Mouse (Mus musculus) lung, postnatal 0 days (tissue): ENCODE data around the gene Prox1. TPM values are rescaled to one million over a fixed set of nuclear protein-coding genes. Genes with fewer than 3 reads are reported as not detected.

Source experiments
- ATAC-seq: fragments of 200-750 bp; cut with Nextera tagmentation; 2 replicates; pipeline ENCODE4 v1.8.0; 2017; ENCODE audit warnings: moderate library complexity
- DNase-seq: peaks from one replicate; pipeline ENCODE4 v3.0.0-alpha.2; 2016; ENCODE audit warnings: low spot score
- H3K27ac ChIP-seq: fragments of 300-500 bp; sonication (generic); 2 replicates; pipeline ENCODE4 v1.5.1; 2014; ENCODE audit warnings: antibody characterized with exemption, mild to moderate bottlenecking, low read length, mixed read lengths
- H3K27me3 ChIP-seq: fragments of 300-500 bp; sonication (generic); replicated peaks from 2 replicates; pipeline ENCODE4 v1.6.1; 2014; ENCODE audit warnings: low read length, mixed read lengths; ENCODE audit not compliant: insufficient read depth
- H3K36me3 ChIP-seq: fragments of 300-500 bp; sonication (generic); 2 replicates; pipeline ENCODE4 v1.6.1; 2014; ENCODE audit warnings: low read length, mixed read lengths; ENCODE audit not compliant: insufficient read depth
- H3K4me1 ChIP-seq: fragments of 300-500 bp; sonication (generic); 2 replicates; pipeline ENCODE4 v1.6.1; 2014; ENCODE audit warnings: antibody characterized with exemption, low read depth, low read length, mixed read lengths; ENCODE audit not compliant: insufficient read depth
- H3K4me2 ChIP-seq: fragments of 300-500 bp; sonication (generic); replicated peaks from 2 replicates; pipeline ENCODE4 v1.6.1; 2014; ENCODE audit warnings: low read depth, mild to moderate bottlenecking, low read length, moderate library complexity, mixed read lengths
- H3K4me3 ChIP-seq: fragments of 300-500 bp; sonication (generic); 2 replicates; pipeline ENCODE4 v1.5.1; 2014; ENCODE audit warnings: low read depth, low read length
- H3K9ac ChIP-seq: fragments of 300-500 bp; sonication (generic); replicated peaks from 2 replicates; pipeline ENCODE4 v1.6.1; 2014; ENCODE audit warnings: low read depth, mild to moderate bottlenecking
- H3K9me3 ChIP-seq: fragments of 300-500 bp; sonication (generic); 2 replicates; pipeline ENCODE4 v1.6.1; 2016; ENCODE audit warnings: low read length, mixed read lengths
- CTCF ChIP-seq: IDR thresholded peaks from 2 replicates; pipeline ENCODE4 v1.5.1; 2016; ENCODE audit warnings: antibody characterized with exemption, mild to moderate bottlenecking
- EP300 ChIP-seq: IDR thresholded peaks from 2 replicates; pipeline ENCODE4 v1.6.1; 2016; ENCODE audit warnings: antibody characterized with exemption, mild to moderate bottlenecking, control low read depth
- WGBS: fragments of 180-500 bp; shearing (Covaris S2); extraction: QIAGEN DNeasy Blood & Tissue Kit; methylation state at CpG from one replicate; pipeline ENCODE4 v1.1.7; 2014; 5-methylcytosine and 5-hydroxymethylcytosine counted together
- polyA plus RNA-seq: library from polyadenylated mRNA; unstranded; fragments of >200 nt; fragmentation: Nextera tagmentation; extraction: Ambion mirVana; gene quantifications from 2 replicates; pipeline ENCODE4 v1.2.1, GENCODE M21; 2015

Gene Prox1
- polyA plus RNA-seq, 1 experiment from 2014 or later = 1.1 TPM

GRCm38 (mm10) chr1:190154292-190154691 lies 16.2 kb downstream of the Prox1 start:
- Histone ChIP-seq H3K4me1 (no peaks in the 10 kb centered on the region), H3K9ac (no peak overlapping the region), H3K36me3 (no peaks in the 10 kb centered on the region), H3K27me3 (no peaks in the 10 kb centered on the region), H3K4me2 (no peak overlapping the region), H3K27ac (no peak overlapping the region), H3K9me3 (no peaks in the 10 kb centered on the region), H3K4me3 (no peak overlapping the region)
- TF ChIP-seq EP300 (no peak), CTCF (no peak)
- ATAC-seq = no peak
- DNase-seq = no peak
- 16% methylated on average over 7 of the region's 7 CpGs for WGBS

DNA sequence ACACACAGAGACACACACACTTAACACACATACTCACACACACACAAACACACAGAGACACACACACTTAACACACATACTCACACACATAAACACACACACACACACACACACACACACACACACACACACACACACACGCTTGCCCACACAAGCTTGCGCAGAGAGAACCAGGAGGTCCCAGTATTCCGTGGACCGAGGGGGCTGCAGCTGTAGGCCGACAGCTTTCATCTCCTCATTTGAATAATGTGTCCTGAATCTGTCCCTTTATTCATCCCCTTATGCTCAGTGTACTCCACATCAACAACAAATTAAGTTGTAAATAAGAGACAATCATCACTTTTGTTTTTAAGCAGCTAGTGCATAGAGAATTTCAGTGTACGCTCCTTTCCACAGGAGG lies 17.9 kb downstream of the Prox1 start:
- DNase-seq = no peak
- no peak overlapping the region for H3K4me3 ChIP-seq
- H3K27ac ChIP-seq = no peak overlapping the region
- TF ChIP-seq CTCF (no peak), EP300 (no peak)
- 89% methylated on average over 6 of the region's 6 CpGs for WGBS
- no peaks in the 10 kb centered on the region for H3K9me3 ChIP-seq
- no peaks in the 10 kb centered on the region for H3K4me1 ChIP-seq
- H3K36me3 ChIP-seq = no peaks in the 10 kb centered on the region
- H3K4me2 ChIP-seq = no peak overlapping the region
- no peak for ATAC-seq
- no peak overlapping the region for H3K9ac ChIP-seq
- H3K27me3 ChIP-seq = no peaks in the 10 kb centered on the region

GRCm38 (mm10) chr1:190149233-190149741 lies 21.2 kb downstream of the Prox1 start:
- no peak overlapping the region for H3K27ac ChIP-seq
- DNase-seq (no peak), ATAC-seq (no peak)
- no peak overlapping the region for H3K9ac ChIP-seq
- no peaks in the 10 kb centered on the region for H3K27me3 ChIP-seq
- WGBS = 61% methylated on average over 17 of the region's 17 CpGs
- no peak overlapping the region for H3K4me3 ChIP-seq
- no peaks in the 10 kb centered on the region for H3K36me3 ChIP-seq
- TF ChIP-seq CTCF (no peak), EP300 (no peak)
- H3K9me3 ChIP-seq = no peaks in the 10 kb centered on the region
- no peak overlapping the region for H3K4me2 ChIP-seq
- no peaks in the 10 kb centered on the region for H3K4me1 ChIP-seq

DNA sequence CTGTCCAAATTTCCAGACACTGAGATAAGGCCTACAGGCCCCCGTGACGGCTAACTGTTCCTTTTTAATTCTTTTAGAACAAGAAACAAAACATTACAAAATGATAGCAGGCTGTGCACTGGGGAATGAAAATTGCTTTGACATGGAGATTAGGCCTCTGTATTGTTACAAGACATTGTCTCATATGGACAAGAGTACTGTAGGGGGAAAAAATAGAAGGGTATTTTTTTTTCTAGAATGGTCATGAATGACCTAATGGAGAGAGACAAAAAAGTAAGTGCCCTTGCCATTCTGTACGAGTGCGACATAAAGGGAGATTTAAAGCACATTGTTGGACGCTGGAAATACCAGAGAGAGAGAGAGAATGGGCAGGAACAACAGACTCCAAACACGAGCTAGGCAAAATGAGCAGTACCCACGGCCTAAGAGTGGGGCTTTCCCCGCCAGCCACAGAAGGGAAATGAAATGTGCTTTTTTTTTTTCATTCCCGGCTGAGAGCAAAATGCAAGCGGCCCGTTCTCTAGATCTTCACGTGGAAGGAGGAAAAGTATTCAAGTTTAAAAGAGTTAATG lies 21.8 kb downstream of the Prox1 start:
- Histone ChIP-seq H3K27me3 (no peaks in the 10 kb centered on the region), H3K4me1 (no peaks in the 10 kb centered on the region), H3K9ac (no peak overlapping the region), H3K4me2 (no peak overlapping the region), H3K27ac (no peak overlapping the region), H3K4me3 (no peak overlapping the region), H3K9me3 (no peaks in the 10 kb centered on the region), H3K36me3 (no peaks in the 10 kb centered on the region)
- ATAC-seq (no peak), DNase-seq (no peak)
- TF ChIP-seq CTCF = no peak
- no peak for TF ChIP-seq EP300
- WGBS = 49% methylated on average over 12 of the region's 12 CpGs

DNA sequence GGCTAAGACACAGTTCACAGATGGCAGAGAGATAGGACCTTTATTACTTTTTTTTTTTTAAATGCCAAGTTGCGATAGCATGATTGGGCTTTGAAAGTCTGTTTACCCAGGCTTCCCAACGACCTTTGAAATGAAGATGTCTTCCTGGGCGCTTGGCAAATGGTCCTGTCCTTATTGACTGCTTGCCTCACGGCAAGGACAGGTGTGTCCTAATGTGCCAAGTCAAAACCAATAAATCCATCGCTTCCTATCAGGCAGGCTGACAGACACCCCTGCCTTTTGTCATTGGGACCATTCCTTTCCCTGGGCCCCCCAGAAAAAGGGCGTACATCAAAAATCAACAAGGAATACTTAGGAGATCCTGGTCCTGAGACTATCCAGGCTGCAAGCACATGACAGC lies 22.7 kb downstream of the Prox1 start:
- DNase-seq (no peak), ATAC-seq (no peak)
- Histone ChIP-seq H3K4me1 (no peaks in the 10 kb centered on the region), H3K27ac (no peak overlapping the region), H3K27me3 (no peaks in the 10 kb centered on the region), H3K36me3 (no peaks in the 10 kb centered on the region), H3K4me2 (no peak overlapping the region), H3K9ac (no peak overlapping the region), H3K9me3 (no peaks in the 10 kb centered on the region), H3K4me3 (no peak overlapping the region)
- WGBS = 82% methylated on average over 6 of the region's 6 CpGs
- no peak for TF ChIP-seq EP300
- TF ChIP-seq CTCF = no peak

DNA sequence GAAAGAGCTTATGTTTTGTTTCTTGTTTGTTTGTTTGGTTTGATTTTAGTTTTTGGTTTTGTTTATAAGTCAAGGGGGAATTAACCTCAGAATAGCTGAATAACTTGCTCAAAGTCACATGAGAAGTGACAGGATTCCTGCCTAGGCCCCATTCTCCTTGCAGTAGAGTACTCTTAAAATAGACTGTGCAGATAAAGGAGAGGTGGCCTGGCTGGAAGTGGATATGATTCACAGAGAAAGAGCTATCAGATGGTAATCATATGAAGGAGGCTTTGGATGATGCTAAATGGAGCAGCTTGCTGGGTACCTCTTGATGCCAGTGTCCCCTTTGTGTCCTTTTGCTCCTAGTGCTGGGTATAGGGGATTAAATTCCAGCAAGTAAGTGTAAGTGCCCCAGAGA lies 26.1 kb downstream of the Prox1 start:
- Histone ChIP-seq H3K36me3 (no peaks in the 10 kb centered on the region), H3K9ac (no peak overlapping the region), H3K9me3 (no peaks in the 10 kb centered on the region), H3K4me1 (no peaks in the 10 kb centered on the region), H3K4me2 (no peak overlapping the region), H3K27ac (no peak overlapping the region), H3K27me3 (no peaks in the 10 kb centered on the region), H3K4me3 (no peak overlapping the region)
- ATAC-seq = no peak
- TF ChIP-seq EP300 (no peak), CTCF (no peak)
- DNase-seq = no peak

GRCm38 (mm10) chr1:190143593-190143992 lies 26.9 kb downstream of the Prox1 start:
- 49% methylated on average over 9 of the region's 9 CpGs for whole genome bisulfite sequencing
- no peak overlapping the region for H3K4me3 ChIP-seq
- H3K4me2 ChIP-seq = no peak overlapping the region
- H3K9ac ChIP-seq = no peak overlapping the region
- no peak overlapping the region for H3K27ac ChIP-seq
- no peaks in the 10 kb centered on the region for H3K27me3 ChIP-seq
- no peak for TF ChIP-seq CTCF
- no peak for TF ChIP-seq EP300
- DNase-seq (no peak), ATAC-seq (no peak)
- no peaks in the 10 kb centered on the region for H3K36me3 ChIP-seq
- no peaks in the 10 kb centered on the region for H3K9me3 ChIP-seq
- no peaks in the 10 kb centered on the region for H3K4me1 ChIP-seq
